Mouse (Mus musculus): ENCODE data around the gene Rer1. TPM values are rescaled to one million over a fixed set of nuclear protein-coding genes. Genes with fewer than 3 reads are reported as not detected.

The Rer1 gene
- total RNA-seq, 2 experiments from 2014 or later: 60.6 to 63.0 TPM

- 0 out of 2 replicates have a peak, but pooled peaks have one; percentile 14 for TF ChIP-seq CTCF (conservative IDR thresholded peaks at IDR 0.05)
- DNase-seq (ENCODE audit: low spot score in 2 of 2): no peak
- H3K4me3 ChIP-seq: no peak overlapping the region
- no peak overlapping the region for H3K27ac ChIP-seq
Measured at GRCm38 (mm10) chr4:155123868-155124534, 37.8 kb upstream of the Rer1 start.

- no peak for TF ChIP-seq CTCF (conservative IDR thresholded peaks at IDR 0.05)
- H3K4me3 ChIP-seq: no peak overlapping the region
- peak overlapping the region; percentile 65 for H3K27ac ChIP-seq
- peak; percentile 92 to 93 for DNase-seq (ENCODE audit: low spot score in 2 of 2)
Measured at GRCm38 (mm10) chr4:155122444-155123040, 36.4 kb upstream of the Rer1 start.

GRCm38 (mm10) chr4:155121915-155122443 is 35.8 kb upstream of the Rer1 start:
- DNase-seq (ENCODE audit: low spot score in 2 of 2): no peak
- Histone ChIP-seq H3K27ac (peak overlapping the region; percentile 65; the same call in 1 of the 2 replicates), H3K4me3 (no peak overlapping the region)
- no peak for TF ChIP-seq CTCF (conservative IDR thresholded peaks at IDR 0.05)

- no peak overlapping the region for H3K4me3 ChIP-seq
- no peak overlapping the region for H3K27ac ChIP-seq
- TF ChIP-seq CTCF (conservative IDR thresholded peaks at IDR 0.05): no peak
- no peak for DNase-seq (ENCODE audit: low spot score in 2 of 2)
Measured at GRCm38 (mm10) chr4:155121222-155121621, 35.0 kb upstream of the Rer1 start.

GRCm38 (mm10) chr4:155120583-155120982 is 34.4 kb upstream of the Rer1 start:
- DNase-seq (ENCODE audit: low spot score in 2 of 2): no peak
- no peak for TF ChIP-seq CTCF (conservative IDR thresholded peaks at IDR 0.05)
- no peak overlapping the region for H3K4me3 ChIP-seq
- no peak overlapping the region for H3K27ac ChIP-seq

- peak; percentile 17; the same call in 1 of the 2 replicates for TF ChIP-seq CTCF (conservative IDR thresholded peaks at IDR 0.05)
- Histone ChIP-seq H3K4me3 (no peak overlapping the region), H3K27ac (no peak overlapping the region)
- no peak for DNase-seq (ENCODE audit: low spot score in 2 of 2)
Measured at GRCm38 (mm10) chr4:155120038-155120437, 33.9 kb upstream of the Rer1 start.

- no peak for DNase-seq (ENCODE audit: low spot score in 2 of 2)
- peak overlapping the region; percentile 65; the same call in 1 of the 2 replicates for H3K27ac ChIP-seq
Measured at GRCm38 (mm10) chr4:155118278-155118677, 32.1 kb upstream of the Rer1 start.

GRCm38 (mm10) chr4:155117396-155117978 is 31.3 kb upstream of the Rer1 start:
- no peak for TF ChIP-seq CTCF (conservative IDR thresholded peaks at IDR 0.05)
- DNase-seq (ENCODE audit: low spot score in 2 of 2): no peak
- Histone ChIP-seq H3K4me3 (no peak overlapping the region), H3K27ac (peak overlapping the region; percentile 32; the same call in 1 of the 2 replicates)

More at GRCm38 (mm10) chr4:155118278-155118677, 32.1 kb upstream of the Rer1 start:
- no peak for TF ChIP-seq CTCF (conservative IDR thresholded peaks at IDR 0.05)
- no peak overlapping the region for H3K4me3 ChIP-seq

GRCm38 (mm10) chr4:155116607-155117006 is 30.4 kb upstream of the Rer1 start:
- Histone ChIP-seq H3K27ac (no peak overlapping the region), H3K4me3 (no peak overlapping the region)
- DNase-seq (ENCODE audit: low spot score in 2 of 2): no peak
- TF ChIP-seq CTCF (conservative IDR thresholded peaks at IDR 0.05): no peak

GRCm38 (mm10) chr4:155113766-155114410 is 27.7 kb upstream of the Rer1 start:
- Histone ChIP-seq H3K4me3 (no peak overlapping the region), H3K27ac (peak overlapping the region; percentile 49; the same call in 1 of the 2 replicates)
- peak in 1 of 2 experiments; percentile 50 for DNase-seq (ENCODE audit: low spot score in 2 of 2)
- TF ChIP-seq CTCF (conservative IDR thresholded peaks at IDR 0.05): no peak

- DNase-seq (ENCODE audit: low spot score in 2 of 2): no peak
- no peak overlapping the region for H3K4me3 ChIP-seq
- no peak overlapping the region for H3K27ac ChIP-seq
- TF ChIP-seq CTCF (conservative IDR thresholded peaks at IDR 0.05): no peak
Measured at GRCm38 (mm10) chr4:155109471-155109870, 23.3 kb upstream of the Rer1 start.

GRCm38 (mm10) chr4:155107886-155108285 is 21.7 kb upstream of the Rer1 start:
- Histone ChIP-seq H3K27ac (no peak overlapping the region), H3K4me3 (no peak overlapping the region)
- no peak for TF ChIP-seq CTCF (conservative IDR thresholded peaks at IDR 0.05)
- DNase-seq (ENCODE audit: low spot score in 2 of 2): no peak

GRCm38 (mm10) chr4:155098572-155098971 is 12.4 kb upstream of the Rer1 start:
- DNase-seq (ENCODE audit: low spot score in 2 of 2): no peak
- no peak for TF ChIP-seq CTCF (conservative IDR thresholded peaks at IDR 0.05)
- Histone ChIP-seq H3K27ac (no peak overlapping the region), H3K4me3 (no peak overlapping the region)
